Mouse (Mus musculus) hindbrain, embryonic 10.5 days (tissue): ENCODE results near the gene Poll. TPM values are rescaled to one million over a fixed set of nuclear protein-coding genes. Genes with fewer than 3 reads are reported as not detected.

Source experiments
- DNase-seq: peaks from one replicate; pipeline ENCODE4 v3.0.0-alpha.2; 2017; ENCODE audit warnings: low spot score
- H3K27ac ChIP-seq: fragments of 300-500 bp; sonication (generic); 2 replicates; pipeline ENCODE4 v1.5.1; 2016; ENCODE audit warnings: mild to moderate bottlenecking, moderate library complexity
- H3K27me3 ChIP-seq: fragments of 300-500 bp; sonication (generic); 2 replicates; pipeline ENCODE4 v1.6.1; 2016; ENCODE audit warnings: mild to moderate bottlenecking; ENCODE audit not compliant: poor library complexity, insufficient read depth, severe bottlenecking
- H3K36me3 ChIP-seq: fragments of 300-500 bp; sonication (generic); 2 replicates; pipeline ENCODE4 v1.6.1; 2016; ENCODE audit warnings: mild to moderate bottlenecking, moderate library complexity
- H3K4me1 ChIP-seq: fragments of 300-500 bp; sonication (generic); replicated peaks from 2 replicates; pipeline ENCODE4 v1.6.1; 2016; ENCODE audit warnings: mild to moderate bottlenecking
- H3K4me3 ChIP-seq: fragments of 300-500 bp; sonication (generic); 2 replicates; pipeline ENCODE4 v1.5.1; 2016; ENCODE audit warnings: mild to moderate bottlenecking, moderate library complexity
- H3K9me3 ChIP-seq: fragments of 300-500 bp; sonication (generic); 2 replicates; pipeline ENCODE4 v1.6.1; 2016; ENCODE audit warnings: mild to moderate bottlenecking, moderate library complexity
- WGBS: fragments of 180-500 bp; shearing (Covaris S2); methylation state at CpG from one replicate; pipeline ENCODE4 v1.1.7; 2016; 5-methylcytosine and 5-hydroxymethylcytosine counted together
- polyA plus RNA-seq: library from polyadenylated mRNA; unstranded; fragments of >200 nt; fragmentation: Nextera tagmentation; extraction: Ambion mirVana; gene quantifications from 2 replicates; pipeline ENCODE4 v1.2.1, GENCODE M21; 2016

Gene Poll
- polyA plus RNA-seq, 1 experiment from 2014 or later, result 21.6 TPM

- Histone ChIP-seq H3K36me3 (no peaks in the 10 kb centered on the region), H3K27ac (peak overlapping the region; percentile 83), H3K4me3 (peak overlapping the region; percentile 58), H3K9me3 (no peaks in the 10 kb centered on the region), H3K27me3 (peaks cover 98% of the 10 kb centered on the region), H3K4me1 (peaks cover 35% of the 10 kb centered on the region)
- DNase-seq, result no peak
- 9% methylated on average over 3 of the region's 3 CpGs for whole genome bisulfite sequencing
Observed at GRCm38 (mm10) chr19:45542061-45542460, 18.3 kb downstream of the Poll start.

GRCm38 (mm10) chr19:45541409-45542041 is 18.8 kb downstream of the Poll start:
- H3K4me1 ChIP-seq, result peaks cover 35% of the 10 kb centered on the region
- no peaks in the 10 kb centered on the region for H3K36me3 ChIP-seq
- H3K27me3 ChIP-seq, result peaks cover 92% of the 10 kb centered on the region
- under 1% methylated on average over 37 of the region's 58 CpGs for WGBS
- H3K4me3 ChIP-seq, result peak overlapping the region; percentile 58
- DNase-seq, result peak; percentile 74
- H3K27ac ChIP-seq, result peak overlapping the region; percentile 83
- no peaks in the 10 kb centered on the region for H3K9me3 ChIP-seq

GRCm38 (mm10) chr19:45540657-45541408 is 19.5 kb downstream of the Poll start:
- peak overlapping the region; percentile 83 for H3K27ac ChIP-seq
- H3K36me3 ChIP-seq, result no peaks in the 10 kb centered on the region
- H3K9me3 ChIP-seq, result no peaks in the 10 kb centered on the region
- WGBS, result 24% methylated on average over 8 of the region's 8 CpGs
- DNase-seq, result no peak
- peaks cover 92% of the 10 kb centered on the region for H3K27me3 ChIP-seq
- peak overlapping the region; percentile 58 for H3K4me3 ChIP-seq
- H3K4me1 ChIP-seq, result peaks cover 39% of the 10 kb centered on the region

- 40% methylated on average over 1 of the region's 1 CpGs for WGBS
- DNase-seq, result peak; percentile 47
Observed at GRCm38 (mm10) chr19:45537505-45537904, 22.8 kb downstream of the Poll start.

GRCm38 (mm10) chr19:45535929-45536328 is 24.4 kb downstream of the Poll start:
- H3K36me3 ChIP-seq, result peaks cover 2% of the 10 kb centered on the region; the same call in 1 of the 2 replicates
- no peak overlapping the region for H3K4me3 ChIP-seq
- H3K27me3 ChIP-seq, result peaks cover 53% of the 10 kb centered on the region
- peaks cover 21% of the 10 kb centered on the region for H3K4me1 ChIP-seq
- 68% methylated on average over 6 of the region's 6 CpGs for WGBS
- H3K27ac ChIP-seq, result no peak overlapping the region
- no peak for DNase-seq
- no peaks in the 10 kb centered on the region for H3K9me3 ChIP-seq

More at GRCm38 (mm10) chr19:45537505-45537904, 22.8 kb downstream of the Poll start:
- H3K4me1 ChIP-seq, result peaks cover 32% of the 10 kb centered on the region
- H3K27ac ChIP-seq, result no peak overlapping the region
- no peak overlapping the region for H3K4me3 ChIP-seq
- no peaks in the 10 kb centered on the region for H3K9me3 ChIP-seq
- peaks cover 67% of the 10 kb centered on the region for H3K27me3 ChIP-seq
- H3K36me3 ChIP-seq, result no peaks in the 10 kb centered on the region

GRCm38 (mm10) chr19:45535214-45535735 is 25.1 kb downstream of the Poll start:
- 81% methylated on average over 8 of the region's 8 CpGs for WGBS
- DNase-seq, result no peak
- Histone ChIP-seq H3K27ac (no peak overlapping the region), H3K9me3 (no peaks in the 10 kb centered on the region), H3K27me3 (peaks cover 49% of the 10 kb centered on the region), H3K4me3 (no peak overlapping the region), H3K4me1 (peaks cover 15% of the 10 kb centered on the region), H3K36me3 (peaks cover 7% of the 10 kb centered on the region)

GRCm38 (mm10) chr19:45533617-45534016 is 26.7 kb downstream of the Poll start:
- no peak overlapping the region for H3K4me3 ChIP-seq
- peaks cover 15% of the 10 kb centered on the region for H3K4me1 ChIP-seq
- peaks cover 33% of the 10 kb centered on the region for H3K27me3 ChIP-seq
- H3K27ac ChIP-seq, result no peak overlapping the region
- no peak for DNase-seq
- H3K9me3 ChIP-seq, result no peaks in the 10 kb centered on the region
- H3K36me3 ChIP-seq, result peaks cover 24% of the 10 kb centered on the region
- 73% methylated on average over 7 of the region's 7 CpGs for WGBS

- H3K9me3 ChIP-seq, result no peaks in the 10 kb centered on the region
- peaks cover 44% of the 10 kb centered on the region for H3K36me3 ChIP-seq
- H3K27ac ChIP-seq, result no peak overlapping the region
- H3K4me3 ChIP-seq, result no peak overlapping the region
- peaks cover 19% of the 10 kb centered on the region for H3K27me3 ChIP-seq
- WGBS, result 68% methylated on average over 6 of the region's 6 CpGs
- no peak for DNase-seq
- peaks cover 15% of the 10 kb centered on the region for H3K4me1 ChIP-seq
Observed at GRCm38 (mm10) chr19:45531554-45531953, 28.8 kb downstream of the Poll start.

- Histone ChIP-seq H3K27me3 (peaks cover 8% of the 10 kb centered on the region), H3K4me3 (no peak overlapping the region), H3K9me3 (no peaks in the 10 kb centered on the region), H3K4me1 (peaks cover 9% of the 10 kb centered on the region), H3K36me3 (peaks cover 45% of the 10 kb centered on the region), H3K27ac (no peak overlapping the region)
- WGBS, result 88% methylated on average over 15 of the region's 15 CpGs
- no peak for DNase-seq
Observed at GRCm38 (mm10) chr19:45530200-45530995, 29.9 kb downstream of the Poll start.

GRCm38 (mm10) chr19:45529294-45529693 is 31.0 kb downstream of the Poll start:
- Histone ChIP-seq H3K36me3 (peaks cover 53% of the 10 kb centered on the region), H3K4me3 (no peak overlapping the region), H3K9me3 (no peaks in the 10 kb centered on the region), H3K27ac (no peak overlapping the region), H3K27me3 (peaks cover 5% of the 10 kb centered on the region; the same call in 1 of the 2 replicates), H3K4me1 (peaks cover 2% of the 10 kb centered on the region)
- no peak for DNase-seq
- WGBS, result 87% methylated on average over 5 of the region's 5 CpGs

- DNase-seq, result no peak
- H3K36me3 ChIP-seq, result peaks cover 64% of the 10 kb centered on the region
- H3K27me3 ChIP-seq, result peaks cover 5% of the 10 kb centered on the region; the same call in 1 of the 2 replicates
- no peaks in the 10 kb centered on the region for H3K9me3 ChIP-seq
- no peak overlapping the region for H3K4me3 ChIP-seq
- H3K27ac ChIP-seq, result no peak overlapping the region
- WGBS, result 93% methylated on average over 10 of the region's 10 CpGs
- no peaks in the 10 kb centered on the region for H3K4me1 ChIP-seq
Observed at GRCm38 (mm10) chr19:45527931-45528534, 32.3 kb downstream of the Poll start.

- Histone ChIP-seq H3K4me1 (no peaks in the 10 kb centered on the region), H3K9me3 (no peaks in the 10 kb centered on the region), H3K27ac (no peak overlapping the region), H3K36me3 (peaks cover 69% of the 10 kb centered on the region), H3K4me3 (no peak overlapping the region), H3K27me3 (0 out of 2 replicates have a peak, but pooled peaks cover 5% of the 10 kb centered on the region)
- 92% methylated on average over 7 of the region's 7 CpGs for WGBS
- no peak for DNase-seq
Observed at GRCm38 (mm10) chr19:45527382-45527781, 32.9 kb downstream of the Poll start.
